Mouse (Mus musculus) cerebellum, adult 9-11 months (tissue): ENCODE results near the gene Rock2.

Experiments
- DNase-seq: peaks from one replicate; pipeline ENCODE4 v3.0.0; 2022

Gene Rock2

GRCm38 (mm10) chr12:16907282-16907846 is 12.7 kb downstream of the Rock2 start:
- no peak for DNase-seq

GRCm38 (mm10) chr12:16907953-16908648 is 13.4 kb downstream of the Rock2 start:
- DNase-seq: no peak

GRCm38 (mm10) chr12:16911524-16911923 is 16.8 kb downstream of the Rock2 start:
- no peak for DNase-seq

- no peak for DNase-seq
These were observed 17.9 kb downstream of the Rock2 start for GRCm38 (mm10) chr12:16912600-16912999.

- DNase-seq: no peak
These were observed 25.6 kb downstream of the Rock2 start for GRCm38 (mm10) chr12:16920186-16920860.

- DNase-seq: no peak
These were observed 33.2 kb downstream of the Rock2 start for GRCm38 (mm10) chr12:16927889-16928288.

GRCm38 (mm10) chr12:16934423-16934822 is 39.7 kb downstream of the Rock2 start:
- no peak for DNase-seq

GRCm38 (mm10) chr12:16941976-16942375 is 47.3 kb downstream of the Rock2 start:
- DNase-seq: no peak

GRCm38 (mm10) chr12:16948239-16948638 is 53.5 kb downstream of the Rock2 start:
- DNase-seq: no peak

GRCm38 (mm10) chr12:16958851-16959250 is 64.2 kb downstream of the Rock2 start:
- no peak for DNase-seq

- DNase-seq: no peak
These were observed 68.7 kb downstream of the Rock2 start for GRCm38 (mm10) chr12:16963354-16963753.

- DNase-seq: no peak
These were observed 72.1 kb downstream of the Rock2 start for GRCm38 (mm10) chr12:16966811-16967210.

- no peak for DNase-seq
These were observed 82.4 kb downstream of the Rock2 start for GRCm38 (mm10) chr12:16977120-16977519.

GRCm38 (mm10) chr12:16985778-16986177 is 91.1 kb downstream of the Rock2 start:
- DNase-seq: no peak

- no peak for DNase-seq
These were observed 96.7 kb downstream of the Rock2 start for GRCm38 (mm10) chr12:16991376-16991775.

GRCm38 (mm10) chr12:16992355-16992754 is 97.7 kb downstream of the Rock2 start:
- DNase-seq: no peak

GRCm38 (mm10) chr12:16994291-16994690 is 99.6 kb downstream of the Rock2 start:
- no peak for DNase-seq

GRCm38 (mm10) chr12:16996281-16996680 is 101.6 kb downstream of the Rock2 start:
- no peak for DNase-seq

- no peak for DNase-seq
These were observed 102.3 kb downstream of the Rock2 start for GRCm38 (mm10) chr12:16996886-16997462.

GRCm38 (mm10) chr12:16999146-16999545 is 104.5 kb downstream of the Rock2 start:
- DNase-seq: no peak

- peak; percentile 39 for DNase-seq
These were observed 105.2 kb downstream of the Rock2 start, which contains the start of gene Pqlc3 for GRCm38 (mm10) chr12:16999739-17000497. Pqlc3 (minus strand) TSS chr12:17000408.

GRCm38 (mm10) chr12:17000628-17001027 is 105.9 kb downstream of the Rock2 start:
- DNase-seq: no peak

GRCm38 (mm10) chr12:17001211-17001610 is 106.5 kb downstream of the Rock2 start:
- DNase-seq: no peak
